Mouse (Mus musculus) layer of hippocampus, adult 2 months (tissue): Measurements from ENCODE around the gene Mmp19. TPM values are rescaled to one million over a fixed set of nuclear protein-coding genes. Genes with fewer than 3 reads are reported as not detected.

ENCODE experiments used
- DNase-seq, 2 experiments: peaks; one replicate each; pipeline ENCODE4 v3.0.0; 2022; ENCODE audit warnings: low spot score in 2 of 2
- H3K27ac ChIP-seq: fragments of 200-600 bp; 2 replicates; pipeline ENCODE4 v1.8.1; 2022
- H3K4me3 ChIP-seq: fragments of 200-600 bp; 2 replicates; pipeline ENCODE4 v1.8.1; 2022; ENCODE audit warnings: mild to moderate bottlenecking
- CTCF ChIP-seq: fragments of 200-600 bp; conservative IDR thresholded peaks from 2 replicates; pipeline ENCODE4 v1.8.1; 2022; ENCODE audit warnings: antibody characterized with exemption, mild to moderate bottlenecking, moderate library complexity
- long read RNA-seq, 2 experiments: library from polyadenylated mRNA; stranded (forward); transcript quantifications; one replicate each; pipeline ENCODE4 v2.0.0; 2021; ENCODE audit warnings: borderline mapping rate in 2 of 2
- total RNA-seq, 2 experiments: library from RNA; stranded (reverse); gene quantifications; 2 replicates each; pipeline ENCODE4 v1.2.3; 2021

The Mmp19 gene
- under 1 TPM; 0.61 to 0.84 TPM for total RNA-seq
- long read RNA-seq, experiment 1: 0 reads
- long read RNA-seq, experiment 2: 0 reads

DNA sequence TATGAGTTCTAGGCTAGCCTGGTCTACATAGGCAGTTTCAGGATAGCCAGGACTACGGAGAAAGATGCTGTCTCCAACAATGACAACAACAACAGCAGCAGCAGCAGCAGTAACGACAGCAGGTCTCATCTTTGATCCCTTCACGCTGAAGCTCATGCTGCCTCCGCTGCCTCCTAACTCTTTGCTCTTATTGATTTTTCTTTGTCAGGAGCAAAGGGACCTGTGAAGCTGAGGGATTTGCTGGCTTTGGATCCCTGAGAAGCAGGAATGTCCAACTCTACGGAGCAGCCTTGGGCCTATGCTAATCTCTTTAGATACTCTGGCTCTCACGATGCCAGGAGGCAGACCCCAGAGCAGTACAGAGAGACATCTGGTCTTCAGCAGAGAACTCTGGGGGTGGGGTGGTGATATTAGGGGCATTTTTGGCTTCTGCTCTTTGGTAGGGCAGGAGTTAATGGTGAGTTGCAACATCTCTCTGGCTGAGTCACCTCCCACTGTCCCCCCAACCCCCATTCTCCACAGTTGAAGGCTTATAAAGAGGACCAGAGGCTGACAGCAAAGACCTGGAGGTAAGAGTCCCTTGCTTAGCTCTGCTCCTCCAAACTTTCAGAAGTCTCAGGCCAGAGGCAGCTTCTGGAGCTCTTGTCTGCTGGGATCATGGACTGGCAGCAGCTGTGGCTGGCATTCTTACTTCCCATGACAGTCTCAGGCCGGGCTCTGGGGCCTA, at the start of gene Mmp19:
Gene Mmp19, plus strand, starts transcription at position 513 of the 727 bp plus-strand sequence.
- Histone ChIP-seq H3K4me3 (no peak within 1 kb of the TSS), H3K27ac (no peak within 1 kb of the TSS)
- TF ChIP-seq CTCF: no peak

DNA sequence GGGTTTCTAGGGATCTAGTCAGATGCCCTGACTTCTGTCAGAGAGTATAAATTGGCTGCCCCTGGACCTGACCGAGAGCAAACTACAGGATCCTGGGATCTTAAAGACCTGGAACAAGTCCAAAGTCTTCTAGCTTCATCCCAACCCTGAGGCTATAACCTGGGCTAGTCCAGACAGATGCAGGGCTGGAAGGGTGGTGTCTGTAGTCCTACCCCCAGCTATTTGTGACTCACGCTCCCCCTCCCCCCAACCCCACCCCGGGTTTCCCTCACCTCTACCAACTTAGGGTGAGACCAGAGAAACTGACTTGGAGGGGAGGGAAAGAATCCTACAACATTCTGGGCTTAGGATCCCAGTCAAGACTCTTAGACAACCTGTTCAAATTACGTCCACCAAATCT, 48.1 kb upstream of the Mmp19 start:
- Histone ChIP-seq H3K4me3 (peak overlapping the region; percentile 89), H3K27ac (no peak overlapping the region)
- DNase-seq: no peak
- TF ChIP-seq CTCF: no peak

More for the DNA sequence above, at the start of gene Mmp19:
- DNase-seq: no peak

DNA sequence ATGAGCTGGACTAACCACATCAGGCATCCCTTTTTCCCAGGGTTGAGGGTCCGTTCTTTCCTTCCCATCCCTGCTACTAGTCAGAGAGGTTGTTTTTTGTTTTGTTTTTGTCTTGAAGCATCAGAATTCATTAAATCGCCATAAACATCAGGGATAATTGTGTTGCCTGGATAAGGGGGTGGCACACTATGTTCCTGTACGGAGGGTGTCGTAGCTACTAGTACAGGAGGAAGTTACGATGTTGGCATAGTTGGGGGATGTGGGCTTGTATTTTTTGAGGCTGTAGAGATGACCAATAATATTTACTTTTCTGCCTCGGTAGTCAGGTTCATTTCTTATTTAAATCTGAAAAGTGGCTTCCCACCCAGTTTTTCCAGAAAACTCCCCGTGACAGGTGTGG, 47.5 kb upstream of the Mmp19 start:
- DNase-seq: no peak
- Histone ChIP-seq H3K4me3 (peak overlapping the region; percentile 89), H3K27ac (peak overlapping the region; percentile 85)
- TF ChIP-seq CTCF: no peak

DNA sequence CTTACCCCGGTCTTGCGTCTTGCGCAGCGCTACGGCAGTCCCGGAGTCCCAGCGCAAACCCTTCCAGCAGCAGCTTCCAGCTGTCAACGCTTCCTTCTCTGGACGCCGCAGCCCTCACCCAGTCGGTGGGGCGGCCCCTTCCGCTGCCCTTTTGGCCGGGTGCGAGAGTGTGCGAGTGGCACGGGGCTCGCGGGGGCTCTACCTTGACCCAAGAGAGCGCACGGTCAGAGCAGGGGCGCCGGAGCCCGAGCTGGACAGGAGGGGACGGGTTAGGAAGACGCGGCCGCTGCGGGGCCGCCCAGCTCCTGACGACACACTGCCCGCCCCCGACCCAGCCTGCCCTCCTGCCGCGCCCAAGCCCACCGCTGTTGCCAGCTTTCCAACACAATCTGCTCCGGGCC, 46.9 kb upstream of the Mmp19 start:
- peak in 1 of 2 experiments; percentile 12 for DNase-seq
- no peak for TF ChIP-seq CTCF
- peak overlapping the region; percentile 89 for H3K4me3 ChIP-seq
- H3K27ac ChIP-seq: peak overlapping the region; percentile 85

- DNase-seq: no peak
Observed at GRCm38 (mm10) chr10:128744211-128744610, 46.5 kb upstream of the Mmp19 start.

DNA sequence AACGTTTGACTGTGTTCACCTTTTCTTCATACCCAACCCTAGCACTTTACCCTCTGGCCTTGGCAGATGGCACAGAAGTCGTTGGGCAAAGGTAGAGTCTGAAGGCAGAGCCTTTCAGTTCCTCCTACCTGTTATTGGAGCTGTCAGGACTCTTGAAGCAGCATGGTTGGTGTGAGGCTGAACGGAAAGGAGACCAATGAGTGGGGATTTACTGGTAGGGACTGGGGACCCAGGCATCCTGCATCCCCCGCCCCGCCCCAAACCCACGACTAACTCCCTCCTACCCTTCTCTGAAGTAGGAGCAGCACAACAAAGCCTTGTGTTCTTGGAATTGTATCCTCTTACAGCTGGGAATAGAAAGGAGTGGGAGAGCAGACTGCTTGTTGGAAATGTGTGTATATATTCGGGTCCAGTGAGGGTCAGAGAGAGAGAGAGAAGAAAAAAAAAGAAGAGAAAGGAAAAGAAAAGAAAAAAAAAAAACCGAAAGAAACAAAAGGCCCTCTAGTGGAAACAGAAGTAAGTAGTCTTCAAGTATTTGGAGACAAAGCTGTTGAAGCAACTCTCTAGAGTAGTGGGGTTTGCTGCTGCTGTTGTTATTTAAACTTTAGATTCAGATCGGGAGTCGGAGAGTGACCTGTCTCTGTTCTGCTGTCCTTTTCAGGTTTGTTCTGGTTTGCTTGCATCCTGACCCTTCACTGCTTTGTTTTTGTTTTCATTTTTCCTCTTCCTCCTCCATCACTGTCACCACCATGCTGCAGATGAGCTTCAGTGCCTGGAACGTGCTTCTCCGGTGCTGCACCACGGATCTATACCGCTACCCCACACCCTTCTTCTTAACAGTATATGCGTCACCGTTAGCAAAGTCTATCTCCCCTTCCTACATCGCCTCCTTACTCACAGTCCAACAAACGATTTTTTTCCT, 45.8 kb upstream of the Mmp19 start, which contains the start of gene Dgka:
Gene Dgka, minus strand, starts transcription at position 176 of the 922 bp plus-strand sequence.
- Histone ChIP-seq H3K27ac (peak within 1 kb of the TSS; percentile 85), H3K4me3 (peak within 1 kb of the TSS; percentile 89)
- DNase-seq: no peak
- peak; percentile 73 for TF ChIP-seq CTCF

More at GRCm38 (mm10) chr10:128744211-128744610, 46.5 kb upstream of the Mmp19 start:
- TF ChIP-seq CTCF: no peak
- peak overlapping the region; percentile 85 for H3K27ac ChIP-seq
- H3K4me3 ChIP-seq: peak overlapping the region; percentile 89

DNA sequence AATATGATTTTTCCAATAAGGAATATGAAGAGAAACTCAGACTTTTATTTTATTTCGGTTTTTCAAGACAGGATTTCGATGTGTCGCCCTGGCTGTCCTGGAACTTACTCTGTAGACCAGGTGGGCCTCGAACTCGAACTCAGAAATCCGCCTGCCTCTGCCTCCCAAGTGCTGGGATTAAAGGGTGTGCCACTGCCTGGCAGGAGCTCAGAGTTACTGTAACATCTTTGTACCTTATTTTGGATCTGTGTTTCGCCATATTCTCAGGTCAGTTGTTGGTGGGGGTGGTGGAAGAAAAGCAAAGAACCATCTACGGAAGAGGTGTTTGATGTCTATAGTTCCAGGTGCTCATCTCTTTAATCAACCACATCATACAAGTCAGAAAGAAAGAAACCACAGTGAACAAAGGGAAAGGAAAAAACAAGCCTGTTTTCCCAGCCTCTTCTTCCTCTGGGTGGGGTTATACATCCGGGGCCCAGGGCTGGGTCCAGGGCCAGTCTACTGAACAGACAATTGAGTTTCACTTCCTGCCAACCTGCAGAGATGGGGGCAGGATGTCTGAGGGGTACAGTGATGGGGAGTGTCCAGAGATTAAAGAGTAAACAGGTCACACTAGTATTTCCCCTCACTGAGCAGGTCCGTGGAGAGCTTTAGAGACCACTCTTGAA, 44.6 kb upstream of the Mmp19 start:
- no peak for TF ChIP-seq CTCF
- Histone ChIP-seq H3K4me3 (no peak overlapping the region), H3K27ac (no peak overlapping the region)
- DNase-seq: no peak

GRCm38 (mm10) chr10:128746972-128747645, 43.6 kb upstream of the Mmp19 start:
- TF ChIP-seq CTCF: no peak
- Histone ChIP-seq H3K27ac (peak overlapping the region; percentile 93), H3K4me3 (peak overlapping the region; percentile 77)
- no peak for DNase-seq

DNA sequence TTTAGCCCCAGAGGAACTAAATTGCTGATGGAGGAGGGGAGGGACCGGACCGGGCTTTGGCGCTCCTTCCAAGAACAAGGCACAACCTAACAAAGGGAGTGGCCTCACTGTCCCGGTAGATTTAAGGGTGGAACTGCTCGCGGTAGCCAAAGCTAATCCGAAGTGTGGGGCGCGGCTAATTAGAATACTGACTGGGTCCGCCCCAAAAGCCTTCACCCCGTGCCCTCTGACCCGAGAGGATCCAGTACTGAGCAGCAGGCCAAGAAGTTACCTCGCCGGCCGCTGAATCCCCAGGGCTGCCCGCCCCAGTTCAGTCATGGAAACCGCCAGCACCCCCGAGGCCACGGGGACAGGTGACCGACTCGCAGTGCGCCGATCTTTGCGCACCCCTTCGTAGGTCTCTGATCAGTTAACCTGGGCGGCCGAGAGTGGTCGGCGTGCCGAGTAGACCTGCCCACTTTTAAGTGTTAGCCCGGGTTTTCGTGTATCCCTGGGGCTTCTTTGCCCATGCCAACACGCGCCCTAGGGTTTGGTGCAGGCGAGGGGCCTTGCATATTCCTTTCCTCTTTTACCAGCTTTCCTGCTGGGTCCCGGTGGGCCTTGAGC, 43.0 kb upstream of the Mmp19 start, which contains the start of gene Pym1:
Gene Pym1, plus strand, starts transcription at position 244 of the 606 bp plus-strand sequence.
- H3K4me3 ChIP-seq: peak within 1 kb of the TSS; percentile 77
- peak within 1 kb of the TSS; percentile 93 for H3K27ac ChIP-seq
- TF ChIP-seq CTCF: no peak
- DNase-seq: peak; percentile 26 to 44

DNA sequence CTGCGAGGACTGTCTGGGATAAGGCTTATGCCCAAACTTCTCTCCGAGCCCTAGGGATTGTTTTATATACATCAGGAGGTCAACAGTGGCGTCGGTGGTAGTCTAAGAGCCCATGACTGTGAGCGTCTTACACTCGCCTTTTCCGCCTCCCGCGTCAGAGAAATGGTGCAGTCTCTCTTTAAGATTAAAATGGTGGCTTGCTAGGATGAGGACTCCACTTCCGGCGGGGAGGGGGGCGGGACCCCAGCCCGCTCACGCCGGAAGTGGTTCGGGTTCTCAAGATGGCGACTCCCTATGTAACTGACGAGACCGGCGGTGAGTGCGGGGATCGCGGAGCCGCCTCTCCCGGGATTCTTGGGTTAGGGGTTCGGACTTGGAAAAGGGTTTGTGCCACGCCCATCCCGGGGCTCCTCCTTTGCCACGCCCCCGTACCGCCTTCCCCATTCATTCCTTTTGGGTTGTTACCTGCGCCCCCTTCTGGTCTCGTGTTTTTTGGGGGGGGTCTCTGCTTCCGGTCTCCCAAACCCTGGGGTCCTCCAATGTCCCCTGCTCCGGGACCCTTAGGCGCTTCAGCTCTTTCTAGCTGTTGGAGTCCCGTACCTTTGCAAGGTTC, 42.4 kb upstream of the Mmp19 start:
- peak overlapping the region; percentile 77 for H3K4me3 ChIP-seq
- TF ChIP-seq CTCF: peak; percentile 66
- peak; percentile 67 to 68 for DNase-seq
- H3K27ac ChIP-seq: peak overlapping the region; percentile 93

- peak; percentile 72 for TF ChIP-seq CTCF
- DNase-seq: no peak
- no peak overlapping the region for H3K27ac ChIP-seq
- no peak overlapping the region for H3K4me3 ChIP-seq
Observed at GRCm38 (mm10) chr10:128772895-128773294, 17.8 kb upstream of the Mmp19 start.
